Mouse (Mus musculus) MEL (cell line): ENCODE data around the gene Brd7. TPM values are rescaled to one million over a fixed set of nuclear protein-coding genes. Genes with fewer than 3 reads are reported as not detected.
A peak's percentile ranks its signal among the peaks of the same experiment; 100 is the strongest.

Source experiments
- DNase-seq: peaks from one replicate; pipeline ENCODE4 v3.0.0; 2011; ENCODE audit warnings: low read depth, low spot score
- H3K27ac ChIP-seq: 2 replicates; pipeline ENCODE4 v1.5.1; 2012; ENCODE audit warnings: low read depth, mild to moderate bottlenecking, control low read depth, low read length, moderate library complexity; ENCODE audit not compliant: control insufficient read depth
- H3K27me3 ChIP-seq, 2 experiments: fragments of 150-350 bp in 1 of 2; sonication (generic) in 1 of 2; 2 replicates each; pipeline ENCODE4 v1.6.1; 2012; ENCODE audit warnings: low read length in 2 of 2, mild to moderate bottlenecking in 2 of 2, improper control_type of control experiment in 1 of 2, moderate library complexity in 1 of 2; ENCODE audit not compliant: insufficient read depth in 2 of 2, control insufficient read depth in 1 of 2
- H3K36me3 ChIP-seq, 2 experiments: 2 replicates each; pipeline ENCODE4 v1.6.1; 2012 to 2014; ENCODE audit warnings: low read length in 2 of 2, improper control_type of control experiment in 1 of 2, inconsistent platforms in 1 of 2, mild to moderate bottlenecking in 1 of 2; ENCODE audit not compliant: insufficient read depth in 2 of 2, control insufficient read depth in 1 of 2
- H3K4me1 ChIP-seq, 2 experiments: fragments of 150-350 bp in 1 of 2; sonication (generic) in 1 of 2; 2 replicates each; pipeline ENCODE4 v1.6.1; 2012; ENCODE audit warnings: low read length in 2 of 2, improper control_type of control experiment in 1 of 2, mild to moderate bottlenecking in 1 of 2; ENCODE audit not compliant: insufficient read depth in 2 of 2, control insufficient read depth in 1 of 2
- H3K4me3 ChIP-seq, 2 experiments: fragments of 150-350 bp in 1 of 2; sonication (generic) in 1 of 2; 2 replicates each; pipeline ENCODE4 v1.5.1; 2012; ENCODE audit warnings: low read depth in 2 of 2, low read length in 2 of 2, mild to moderate bottlenecking in 2 of 2, moderate library complexity in 2 of 2, control low read depth in 1 of 2, improper control_type of control experiment in 1 of 2; ENCODE audit not compliant: control insufficient read depth in 1 of 2, insufficient read depth in 1 of 2
- H3K79me2 ChIP-seq: 2 replicates; pipeline ENCODE4 v1.6.1; 2012; ENCODE audit warnings: mild to moderate bottlenecking, low read length, moderate library complexity; ENCODE audit not compliant: control insufficient read depth, poor library complexity, insufficient read depth
- H3K9ac ChIP-seq: 2 replicates; pipeline ENCODE4 v1.6.1; 2012; ENCODE audit warnings: low read depth, mild to moderate bottlenecking, control low read depth, low read length, moderate library complexity; ENCODE audit not compliant: control insufficient read depth, poor library complexity, severe bottlenecking
- H3K9me3 ChIP-seq: fragments of 150-350 bp; sonication (generic); replicated peaks from 2 replicates; pipeline ENCODE4 v1.6.1; 2012; ENCODE audit warnings: mild to moderate bottlenecking, low read length, improper control_type of control experiment, moderate library complexity; ENCODE audit not compliant: insufficient read depth
- BHLHE40 ChIP-seq: IDR thresholded peaks from 2 replicates; pipeline ENCODE4 v1.6.1; 2012; ENCODE audit warnings: low read depth, mild to moderate bottlenecking, inconsistent platforms, low read length, improper control_type of control experiment, borderline replicate concordance
- CHD1 ChIP-seq: IDR thresholded peaks from 2 replicates; pipeline ENCODE4 v1.6.1; 2012; ENCODE audit warnings: low read depth, mild to moderate bottlenecking, inconsistent platforms, low read length, improper control_type of control experiment
- CHD2 ChIP-seq: IDR thresholded peaks from 2 replicates; pipeline ENCODE4 v1.6.1; 2011; ENCODE audit warnings: low read length, improper control_type of control experiment
- CTCF ChIP-seq, 3 experiments: IDR thresholded peaks in 2 of 3; conservative IDR thresholded peaks in 1 of 3; 2 replicates each; pipeline ENCODE4 v1.5.1; 2011 to 2012; ENCODE audit warnings: low read length in 3 of 3, low read depth in 2 of 3, mild to moderate bottlenecking in 2 of 3, improper control_type of control experiment in 1 of 3, inconsistent platforms in 1 of 3, mixed read lengths in 1 of 3, moderate library complexity in 1 of 3; ENCODE audit not compliant: control insufficient read depth in 1 of 3, insufficient read depth in 1 of 3, poor library complexity in 1 of 3, severe bottlenecking in 1 of 3
- E2F4 ChIP-seq: IDR thresholded peaks from 2 replicates; pipeline ENCODE4 v1.6.1; 2011; ENCODE audit warnings: low read depth, low read length, improper control_type of control experiment, borderline replicate concordance
- ELF1 ChIP-seq: IDR thresholded peaks from 2 replicates; pipeline ENCODE4 v1.6.1; 2014; ENCODE audit warnings: low read depth, mild to moderate bottlenecking, inconsistent platforms, low read length, improper control_type of control experiment, moderate library complexity
- EP300 ChIP-seq, 2 experiments: IDR thresholded peaks; 2 replicates each; pipeline ENCODE4 v1.6.1; 2011; ENCODE audit warnings: improper control_type of control experiment in 2 of 2, low read length in 2 of 2, low read depth in 1 of 2, mild to moderate bottlenecking in 1 of 2
- GABPA ChIP-seq: IDR thresholded peaks from 2 replicates; pipeline ENCODE4 v1.6.1; 2012; ENCODE audit warnings: low read depth, mild to moderate bottlenecking, inconsistent platforms, low read length, improper control_type of control experiment, moderate library complexity
- GATA1 ChIP-seq: IDR thresholded peaks from 2 replicates; pipeline ENCODE4 v1.6.1; 2011; ENCODE audit warnings: low read depth, low read length, improper control_type of control experiment
- HCFC1 ChIP-seq: IDR thresholded peaks from 2 replicates; pipeline ENCODE4 v1.6.1; 2012; ENCODE audit warnings: low read depth, mild to moderate bottlenecking, inconsistent platforms, low read length, improper control_type of control experiment, moderate library complexity
- JUND ChIP-seq: IDR thresholded peaks from 2 replicates; pipeline ENCODE4 v1.6.1; 2011; ENCODE audit warnings: low read depth, mild to moderate bottlenecking, improper control_type of control experiment, low read length
- KAT2A ChIP-seq: conservative IDR thresholded peaks from 2 replicates; pipeline ENCODE4 v1.6.1; 2012; ENCODE audit warnings: low read depth, low read length, improper control_type of control experiment, inconsistent platforms
- MAX ChIP-seq: IDR thresholded peaks from 2 replicates; pipeline ENCODE4 v1.6.1; 2011; ENCODE audit warnings: low read length, improper control_type of control experiment
- MAZ ChIP-seq: IDR thresholded peaks from 2 replicates; pipeline ENCODE4 v1.6.1; 2012; ENCODE audit warnings: low read depth, mild to moderate bottlenecking, inconsistent platforms, low read length, improper control_type of control experiment
- MEF2A ChIP-seq: IDR thresholded peaks from 2 replicates; pipeline ENCODE4 v1.6.1; 2014; ENCODE audit warnings: low read depth, mild to moderate bottlenecking, inconsistent platforms, low read length, improper control_type of control experiment; ENCODE audit not compliant: poor library complexity, insufficient replicate concordance, severe bottlenecking; ENCODE audit errors: extremely low read depth
- MXI1 ChIP-seq: IDR thresholded peaks from 2 replicates; pipeline ENCODE4 v1.6.1; 2011; ENCODE audit warnings: mild to moderate bottlenecking, low read depth, low read length, improper control_type of control experiment
- MYB ChIP-seq: IDR thresholded peaks from 2 replicates; pipeline ENCODE4 v1.6.1; 2011; ENCODE audit warnings: mild to moderate bottlenecking, low read depth, low read length, improper control_type of control experiment
- NELFE ChIP-seq: IDR thresholded peaks from 2 replicates; pipeline ENCODE4 v1.6.1; 2011; ENCODE audit warnings: low read depth, low read length, improper control_type of control experiment
- NRF1 ChIP-seq: IDR thresholded peaks from 2 replicates; pipeline ENCODE4 v1.6.1; 2014; ENCODE audit warnings: low read depth, mild to moderate bottlenecking, inconsistent platforms, low read length, improper control_type of control experiment, moderate library complexity; ENCODE audit not compliant: poor library complexity, insufficient read depth, severe bottlenecking
- POLR2A ChIP-seq, 2 experiments: IDR thresholded peaks; 2 replicates each; pipeline ENCODE4 v1.6.1; 2011 to 2012; ENCODE audit warnings: low read length in 2 of 2, mild to moderate bottlenecking in 2 of 2, control low read depth in 1 of 2, improper control_type of control experiment in 1 of 2, low read depth in 1 of 2, moderate library complexity in 1 of 2; ENCODE audit not compliant: control insufficient read depth in 1 of 2, insufficient read depth in 1 of 2, poor library complexity in 1 of 2
- POLR2AphosphoS2 ChIP-seq: IDR thresholded peaks from 2 replicates; pipeline ENCODE4 v1.6.1; 2011; ENCODE audit warnings: low read length, improper control_type of control experiment
- POLR2AphosphoS5 ChIP-seq: IDR thresholded peaks from 2 replicates; pipeline ENCODE4 v1.6.1; 2012; ENCODE audit warnings: low read depth, borderline replicate concordance, mild to moderate bottlenecking, inconsistent platforms, low read length, moderate library complexity, mixed read lengths
- RAD21 ChIP-seq: IDR thresholded peaks from 2 replicates; pipeline ENCODE4 v1.6.1; 2011; ENCODE audit warnings: mild to moderate bottlenecking, low read depth, low read length, improper control_type of control experiment
- RCOR1 ChIP-seq: IDR thresholded peaks from 2 replicates; pipeline ENCODE4 v1.6.1; 2012; ENCODE audit warnings: low read depth, mild to moderate bottlenecking, inconsistent platforms, low read length, improper control_type of control experiment
- SIN3A ChIP-seq: IDR thresholded peaks from 2 replicates; pipeline ENCODE4 v1.6.1; 2012; ENCODE audit warnings: low read length, improper control_type of control experiment, inconsistent platforms
- SMC3 ChIP-seq: IDR thresholded peaks from 2 replicates; pipeline ENCODE4 v1.6.1; 2011; ENCODE audit warnings: low read depth, low read length, improper control_type of control experiment
- TAL1 ChIP-seq: IDR thresholded peaks from 2 replicates; pipeline ENCODE4 v1.6.1; 2012; ENCODE audit warnings: mild to moderate bottlenecking, inconsistent platforms, low read length, moderate library complexity, mixed read lengths
- TBP ChIP-seq: IDR thresholded peaks from 2 replicates; pipeline ENCODE4 v1.8.0; 2011; ENCODE audit warnings: low read depth, low read length, improper control_type of control experiment
- TCF12 ChIP-seq: IDR thresholded peaks from 2 replicates; pipeline ENCODE4 v1.6.1; 2014; ENCODE audit warnings: low read depth, mild to moderate bottlenecking, inconsistent platforms, low read length, improper control_type of control experiment, moderate library complexity
- USF1 ChIP-seq: IDR thresholded peaks from 2 replicates; pipeline ENCODE4 v1.6.1; 2014; ENCODE audit warnings: low read depth, mild to moderate bottlenecking, inconsistent platforms, low read length, improper control_type of control experiment, moderate library complexity
- USF2 ChIP-seq, 2 experiments: IDR thresholded peaks; 2 replicates each; pipeline ENCODE4 v1.6.1; 2011 to 2012; ENCODE audit warnings: improper control_type of control experiment in 2 of 2, low read length in 2 of 2, borderline replicate concordance in 1 of 2, inconsistent platforms in 1 of 2, low read depth in 1 of 2, mild to moderate bottlenecking in 1 of 2; ENCODE audit not compliant: insufficient read depth in 1 of 2
- ZC3H11A ChIP-seq: IDR thresholded peaks from 2 replicates; pipeline ENCODE4 v1.6.1; 2012; ENCODE audit warnings: low read depth, mild to moderate bottlenecking, inconsistent platforms, low read length, improper control_type of control experiment
- ZKSCAN1 ChIP-seq: IDR thresholded peaks from 2 replicates; pipeline ENCODE4 v1.6.1; 2012; ENCODE audit warnings: low read depth, mild to moderate bottlenecking, inconsistent platforms, low read length, improper control_type of control experiment, moderate library complexity
- ZMIZ1 ChIP-seq: IDR thresholded peaks from 2 replicates; pipeline ENCODE4 v1.6.1; 2012; ENCODE audit warnings: low read depth, mild to moderate bottlenecking, inconsistent platforms, low read length, improper control_type of control experiment, moderate library complexity
- ZNF384 ChIP-seq: IDR thresholded peaks from 2 replicates; pipeline ENCODE4 v1.6.1; 2012; ENCODE audit warnings: low read depth, mild to moderate bottlenecking, inconsistent platforms, low read length, improper control_type of control experiment
- polyA plus RNA-seq, 2 experiments: library from polyadenylated mRNA; stranded (reverse) in 1 of 2; unstranded in 1 of 2; fragments of >175 nt in 1 of 2; fragments of >200 nt in 1 of 2; gene quantifications; 2 replicates each; pipeline versions ENCODE4 v1.2.1 to v1.2.4; 2012; ENCODE audit warnings: low replicate concordance in 2 of 2, low read depth in 1 of 2; ENCODE audit not compliant: insufficient read length in 2 of 2, insufficient read depth in 1 of 2, missing spikeins in 1 of 2
- total RNA-seq: library from RNA; depleted of rRNA; stranded (reverse); fragments of 300-350 nt; gene quantifications from 2 replicates; pipeline ENCODE4 v1.2.3, GENCODE M21; 2012; rRNA removed

Brd7 gene
- total RNA-seq (67.7 and 89.0 TPM in 2 replicates), polyA plus RNA-seq (100 to 1,000 TPM in 1 of 2 experiments, 10 to 100 TPM in 1; 40.0 to 192 TPM)

GRCm38 (mm10) chr8:88361708-88362428 lies at the start of gene Brd7:
Gene Brd7 (minus strand): TSS chr8:88362194.
- H3K4me1 ChIP-seq, result peaks cover 0 to 8% of the 10 kb centered on the region in 2 experiments; a peak in 2 of 4 replicates
- peak within 1 kb of the TSS; percentile 71 for H3K27ac ChIP-seq
- H3K9me3 ChIP-seq, result no peaks in the 10 kb centered on the region
- H3K27me3 ChIP-seq, result no peaks in the 10 kb centered on the region
- peaks cover 15 to 18% of the 10 kb centered on the region in 2 experiments for H3K36me3 ChIP-seq
- H3K9ac ChIP-seq, result peak within 1 kb of the TSS; percentile 91
- peak within 1 kb of the TSS; percentile 87 to 100 for H3K4me3 ChIP-seq
- H3K79me2 ChIP-seq, result peaks cover 34% of the 10 kb centered on the region
- DNase-seq, result peak; percentile 77
- TF ChIP-seq ELF1, result peak; percentile 36; the same call in 1 of the 2 replicates
- no peak; the same call in none of the 2 replicates for TF ChIP-seq SIN3A
- peak; percentile 75; the same call in 1 of the 2 replicates for TF ChIP-seq HCFC1
- TF ChIP-seq BHLHE40, result no peak
- no peak for TF ChIP-seq ZNF384
- TF ChIP-seq POLR2A (IDR thresholded peaks at IDR 0.05; ENCODE audit: control insufficient read depth in 1 of 2, insufficient read depth in 1 of 2, low read depth in 1 of 2, low read length in 2 of 2, poor library complexity in 1 of 2), result peak; percentile 8 to 70; a peak in 3 of 4 replicates
- peak; percentile 48; the same call in 1 of the 2 replicates for TF ChIP-seq MAZ
- TF ChIP-seq SMC3, result no peak
- no peak for TF ChIP-seq E2F4
- TF ChIP-seq MYB, result no peak
- TF ChIP-seq CHD2, result no peak
- TF ChIP-seq MAX, result no peak; the same call in 1 of the 2 replicates
- no peak; the same call in 1 of the 2 replicates for TF ChIP-seq MXI1
- peak; percentile 50; the same call in 1 of the 2 replicates for TF ChIP-seq GABPA
- TF ChIP-seq EP300 (IDR thresholded peaks at IDR 0.05; ENCODE audit: low read depth in 1 of 2, low read length in 2 of 2), result no peak
- no peak for TF ChIP-seq POLR2AphosphoS5
- no peak; the same call in 1 of the 2 replicates for TF ChIP-seq KAT2A
- no peak for TF ChIP-seq ZC3H11A
- TF ChIP-seq CTCF (IDR thresholded peaks at IDR 0.05 in 2 of 3, conservative IDR thresholded peaks at IDR 0.05 in 1 of 3; ENCODE audit: control insufficient read depth in 1 of 3, insufficient read depth in 1 of 3, low read depth in 2 of 3, low read length in 3 of 3, poor library complexity in 1 of 3, severe bottlenecking in 1 of 3), result peak in 2 of 3 experiments; percentile 62 to 93; a peak in 5 of 6 replicates
- no peak for TF ChIP-seq TAL1
- no peak for TF ChIP-seq RCOR1
- TF ChIP-seq TCF12, result 0 out of 2 replicates have a peak, but pooled peaks have one; percentile 20
- no peak for TF ChIP-seq ZKSCAN1
- no peak; the same call in 1 of the 2 replicates for TF ChIP-seq POLR2AphosphoS2
- TF ChIP-seq MEF2A, result no peak
- no peak for TF ChIP-seq CHD1
- TF ChIP-seq RAD21, result no peak
- no peak for TF ChIP-seq GATA1
- peak; percentile 51 for TF ChIP-seq NELFE
- TF ChIP-seq TBP, result no peak
- no peak for TF ChIP-seq NRF1
- no peak for TF ChIP-seq USF1
- TF ChIP-seq JUND, result no peak
- 0 out of 2 replicates have a peak, but pooled peaks have one; percentile 40 for TF ChIP-seq ZMIZ1
- TF ChIP-seq USF2 (IDR thresholded peaks at IDR 0.05; ENCODE audit: borderline replicate concordance in 1 of 2, insufficient read depth in 1 of 2, low read depth in 1 of 2, low read length in 2 of 2), result no peak
